Mouse (Mus musculus): Measurements from ENCODE around the gene Gnaz.
"Not testable (repeated sequence)": the region's sequence is repeated elsewhere in the genome, so short reads cannot be mapped to it uniquely, and the experiment has no call there.

Gnaz gene

GRCm38 (mm10) chr10:75030234-75030633 lies 63.3 kb downstream of the Gnaz start:
- DNase-seq = no peak

- DNase-seq = no peak
Observed at GRCm38 (mm10) chr10:75031345-75032114, 64.6 kb downstream of the Gnaz start.

GRCm38 (mm10) chr10:75032395-75032794 lies 65.4 kb downstream of the Gnaz start, which contains the start of gene Rsph14:
TSS of gene Rsph14 (minus strand) at chr10:75032586.
- DNase-seq = peak; percentile 83 to 90

- DNase-seq = peak; percentile 97 to 99
Observed at GRCm38 (mm10) chr10:75036883-75037379, 70.0 kb downstream of the Gnaz start, which contains the start of gene Rab36. TSS of gene Rab36 (plus strand) at chr10:75037058.

GRCm38 (mm10) chr10:75042060-75042459 lies 75.1 kb downstream of the Gnaz start:
- DNase-seq = not testable (repeated sequence)

- DNase-seq = no peak
Observed at GRCm38 (mm10) chr10:75044459-75044858, 77.5 kb downstream of the Gnaz start.

- no peak for DNase-seq
Observed at GRCm38 (mm10) chr10:75045831-75046230, 78.9 kb downstream of the Gnaz start.

GRCm38 (mm10) chr10:75048711-75049110 lies 81.7 kb downstream of the Gnaz start:
- peak; percentile 47 to 60 for DNase-seq

GRCm38 (mm10) chr10:75051364-75052074 lies 84.5 kb downstream of the Gnaz start:
- peak; percentile 58 to 61 for DNase-seq

GRCm38 (mm10) chr10:75052902-75053301 lies 85.9 kb downstream of the Gnaz start:
- DNase-seq = no peak

GRCm38 (mm10) chr10:75053655-75054054 lies 86.7 kb downstream of the Gnaz start:
- no peak for DNase-seq

GRCm38 (mm10) chr10:75054125-75054524 lies 87.1 kb downstream of the Gnaz start:
- peak in 1 of 2 experiments; percentile 51 for DNase-seq

GRCm38 (mm10) chr10:75055672-75056071 lies 88.7 kb downstream of the Gnaz start:
- DNase-seq = no peak

- peak in 1 of 2 experiments; percentile 27 for DNase-seq
Observed at GRCm38 (mm10) chr10:75056255-75056654, 89.3 kb downstream of the Gnaz start.

GRCm38 (mm10) chr10:75058336-75058735 lies 91.4 kb downstream of the Gnaz start:
- DNase-seq = no peak

- no peak for DNase-seq
Observed at GRCm38 (mm10) chr10:75058761-75059395, 91.9 kb downstream of the Gnaz start.

GRCm38 (mm10) chr10:75059396-75059795 lies 92.4 kb downstream of the Gnaz start:
- peak; percentile 83 to 85 for DNase-seq

- peak; percentile 84 to 88 for DNase-seq
Observed at GRCm38 (mm10) chr10:75060217-75060842, 93.4 kb downstream of the Gnaz start, which contains the start of gene Bcr. TSS of gene Bcr (plus strand) at chr10:75060592.

GRCm38 (mm10) chr10:75060843-75061235 lies 93.9 kb downstream of the Gnaz start:
- peak; percentile 59 to 63 for DNase-seq

- peak; percentile 52 for DNase-seq
Observed at GRCm38 (mm10) chr10:75061341-75062188, 94.6 kb downstream of the Gnaz start.

- DNase-seq = peak; percentile 44 to 46
Observed at GRCm38 (mm10) chr10:75062189-75062561, 95.2 kb downstream of the Gnaz start.

- DNase-seq = no peak
Observed at GRCm38 (mm10) chr10:75062621-75063020, 95.6 kb downstream of the Gnaz start.
